Mouse (Mus musculus) E14TG2a.4 (cell line): ENCODE measurements around the gene Atf2.

ENCODE experiments used
- CTCF ChIP-seq: conservative IDR thresholded peaks from 2 replicates; pipeline ENCODE4 v1.5.1; 2014; ENCODE audit warnings: low read length
- NANOG ChIP-seq: IDR thresholded peaks from 2 replicates; pipeline ENCODE4 v1.6.1; 2014; ENCODE audit warnings: borderline replicate concordance, low read length, mixed read lengths
- POU5F1 ChIP-seq: IDR thresholded peaks from 2 replicates; pipeline ENCODE4 v1.6.1; 2014; ENCODE audit warnings: low read length, borderline replicate concordance

DNA sequence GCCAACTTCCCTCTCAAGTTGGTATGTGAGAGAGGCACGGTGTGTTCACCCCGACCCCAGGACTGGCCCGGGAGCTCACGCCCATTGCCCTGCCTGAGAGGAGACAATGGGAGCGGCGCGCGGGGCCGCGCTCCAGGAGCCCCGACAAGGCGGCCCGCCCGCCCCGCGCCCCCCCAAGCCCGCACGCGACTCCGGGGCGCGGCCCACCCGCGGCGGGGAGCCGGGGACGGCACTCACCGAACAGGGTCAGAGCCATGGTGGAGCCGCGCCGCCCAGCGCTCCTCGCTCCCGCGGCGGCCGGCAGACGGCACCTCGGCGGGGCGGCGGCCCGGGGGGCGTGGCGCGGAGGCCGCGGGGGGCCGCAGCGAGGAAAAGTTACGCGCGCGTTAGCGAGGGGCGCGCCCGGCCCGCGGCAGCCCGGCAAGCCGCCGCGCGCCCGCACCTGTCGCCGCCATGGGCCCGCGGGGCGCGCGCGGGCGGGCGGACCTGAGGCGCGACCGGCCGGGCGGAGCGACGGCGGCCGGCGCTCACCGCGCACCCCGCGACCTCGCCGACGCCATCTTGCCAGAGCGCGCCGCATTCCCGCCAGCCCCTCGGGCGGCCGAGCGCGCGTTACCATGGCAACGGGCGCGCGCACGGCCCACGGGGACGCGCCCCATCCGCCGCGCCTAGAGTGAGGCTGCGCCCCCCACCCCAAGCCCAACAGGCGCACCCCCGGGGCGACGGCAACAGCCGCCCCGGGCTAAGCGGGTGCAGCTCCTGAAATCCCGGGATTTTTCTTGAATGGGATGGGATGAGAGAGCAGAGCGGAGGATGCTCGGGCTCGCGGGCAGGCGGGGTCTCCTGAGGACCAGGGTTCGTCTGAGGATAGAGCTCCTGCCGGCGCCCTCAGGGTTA lies 117.4 kb downstream of the Atf2 start, which contains the start of gene Chn1:
- TF ChIP-seq CTCF (no peak), POU5F1 (no peak), NANOG (no peak)
